Mouse (Mus musculus) retina, postnatal 7 days (tissue): ENCODE measurements at regions not wholly inside any gene's neighbourhood (a gene's known extent, or its start where the extent isn't known, plus 50 kb on each side); places are given as distances from the start of the nearest gene placed in this dataset.
"Not testable (repeated sequence)": the region's sequence is repeated elsewhere in the genome, so short reads cannot be mapped to it uniquely, and the experiment has no call there.

Experiments
- DNase-seq: peaks from one replicate; pipeline ENCODE4 v3.0.0-alpha.2; 2012; ENCODE audit warnings: low read depth, low spot score

- DNase-seq, result no peak
Measured at GRCm38 (mm10) chr13:81008864-81009766, 125.9 kb downstream of the Arrdc3 start.

GRCm38 (mm10) chr13:81013953-81014352, 130.8 kb downstream of the Arrdc3 start:
- no peak for DNase-seq

- DNase-seq, result no peak
Measured at GRCm38 (mm10) chr13:81020106-81020747, 137.0 kb downstream of the Arrdc3 start.

GRCm38 (mm10) chr13:81020811-81021210, 137.6 kb downstream of the Arrdc3 start:
- no peak for DNase-seq

- no peak for DNase-seq
Measured at GRCm38 (mm10) chr13:81022410-81022809, 139.2 kb downstream of the Arrdc3 start.

GRCm38 (mm10) chr13:81025241-81025760, 142.1 kb downstream of the Arrdc3 start:
- DNase-seq, result not testable (repeated sequence)

GRCm38 (mm10) chr13:81037316-81037715, 154.1 kb downstream of the Arrdc3 start:
- DNase-seq, result no peak

- no peak for DNase-seq
Measured at GRCm38 (mm10) chr13:81038736-81039135, 155.6 kb downstream of the Arrdc3 start.

- no peak for DNase-seq
Measured at GRCm38 (mm10) chr13:81040494-81040893, 157.3 kb downstream of the Arrdc3 start.

- no peak for DNase-seq
Measured at GRCm38 (mm10) chr13:81041646-81042045, 158.5 kb downstream of the Arrdc3 start.
